Mouse (Mus musculus) right cerebral cortex, adult 18-20 months (tissue): ENCODE data around the gene Skint6.
A peak's percentile ranks its signal among the peaks of the same experiment; 100 is the strongest.
"Not testable (repeated sequence)": the region's sequence is repeated elsewhere in the genome, so short reads cannot be mapped to it uniquely, and the experiment has no call there.

Source experiments
- DNase-seq: peaks from one replicate; pipeline ENCODE4 v3.0.0; 2022; ENCODE audit warnings: mixed read lengths

The Skint6 gene

DNA sequence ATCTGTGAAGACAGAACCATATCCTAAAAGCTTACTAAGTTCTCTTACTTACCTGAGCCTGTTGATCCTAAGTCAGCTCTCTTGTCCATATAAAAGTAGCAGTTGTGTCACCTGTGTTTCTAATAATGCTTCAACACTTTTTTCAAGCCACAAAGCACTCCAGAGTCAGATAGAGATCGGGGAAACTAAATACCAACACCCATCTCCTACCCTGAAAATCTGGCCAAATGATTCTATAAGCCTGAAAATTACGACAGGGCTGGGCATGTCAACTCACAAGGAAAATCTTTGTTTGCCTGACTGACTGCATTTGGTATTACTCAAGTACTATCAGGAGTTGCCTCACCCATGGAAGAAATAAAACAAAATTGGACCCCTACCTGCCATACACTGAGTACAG lies at the start of gene Skint6:
Gene Skint6, minus strand, starts transcription at position 101 of the 400 bp plus-strand sequence.
- no peak for DNase-seq

DNA sequence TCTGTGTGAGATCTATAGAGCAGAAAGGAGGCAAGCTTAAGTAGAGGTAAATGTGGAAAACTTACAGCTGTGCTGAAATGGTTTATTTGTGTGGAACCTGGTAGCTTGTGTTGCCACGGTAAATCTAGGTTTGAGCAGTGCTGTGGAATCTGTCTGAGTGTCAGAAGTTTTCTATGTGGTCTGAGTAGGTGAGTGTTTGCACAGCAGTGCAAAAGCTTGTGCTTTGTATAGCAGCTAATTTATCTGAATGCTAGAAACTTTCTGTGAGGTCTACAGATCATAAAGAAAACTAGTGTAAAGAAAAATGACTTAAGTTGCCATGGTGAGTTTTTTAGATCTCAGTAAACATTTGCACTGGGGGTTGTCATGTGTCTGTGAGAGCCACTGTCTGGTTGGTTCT lies 34.1 kb upstream of the Skint6 start:
- no peak for DNase-seq

GRCm38 (mm10) chr4:113301773-113302473 lies 15.2 kb upstream of the Skint6 start:
- no peak for DNase-seq

DNA sequence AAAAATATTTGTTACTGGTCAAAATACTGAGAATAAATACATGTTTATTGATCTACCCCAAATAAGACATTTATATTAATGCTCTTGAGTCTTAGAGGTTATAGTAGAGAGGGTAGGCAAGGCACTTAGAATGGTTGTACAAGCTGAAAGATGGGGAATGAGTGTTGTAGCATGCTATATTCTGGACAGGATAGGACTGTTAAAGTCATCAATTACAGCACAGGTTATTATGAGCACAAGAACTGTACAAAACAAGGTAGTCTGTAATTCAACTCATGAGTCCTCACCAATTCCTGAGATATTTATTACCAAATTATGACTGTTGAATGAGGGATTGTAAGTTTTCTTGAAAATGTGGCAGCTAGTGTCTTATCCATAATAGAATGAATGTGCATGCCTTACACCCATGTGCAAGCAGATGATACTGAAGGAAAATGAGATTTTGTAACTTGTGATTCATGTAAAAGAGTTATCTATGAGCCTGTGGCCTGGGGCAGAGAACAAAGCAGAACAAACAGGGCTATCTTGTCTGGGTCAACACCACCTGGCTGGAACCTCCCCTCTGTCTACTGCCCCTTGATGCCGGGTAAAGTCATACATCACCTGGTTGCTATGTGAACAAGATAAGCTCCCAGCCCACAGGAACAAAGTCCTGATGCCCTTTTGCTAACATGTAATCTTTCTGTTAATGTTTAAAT lies 23.3 kb downstream of the Skint6 start:
- DNase-seq: no peak

- no peak for DNase-seq
Measured at GRCm38 (mm10) chr4:113245808-113246207, 41.0 kb downstream of the Skint6 start.

DNA sequence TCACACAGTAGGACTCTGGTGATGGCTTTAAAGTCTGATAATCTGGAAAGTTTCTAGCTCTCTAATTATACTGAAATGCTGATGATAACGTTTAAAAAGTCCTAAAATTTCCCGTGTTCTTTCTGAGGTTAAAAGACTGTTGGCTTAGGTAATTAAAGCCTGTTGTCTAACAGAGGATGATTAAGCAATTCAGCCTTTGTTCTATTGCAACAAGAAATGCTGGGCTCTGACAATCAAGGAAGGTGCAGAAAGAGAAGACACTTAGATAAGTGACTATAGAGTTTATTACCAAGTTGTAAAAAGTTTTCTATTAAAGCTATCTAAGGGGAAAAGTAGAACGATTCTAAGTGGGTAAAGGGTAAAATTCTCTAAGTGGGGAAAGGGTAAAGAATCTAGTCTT lies 219.2 kb downstream of the Skint6 start:
- no peak for DNase-seq

DNA sequence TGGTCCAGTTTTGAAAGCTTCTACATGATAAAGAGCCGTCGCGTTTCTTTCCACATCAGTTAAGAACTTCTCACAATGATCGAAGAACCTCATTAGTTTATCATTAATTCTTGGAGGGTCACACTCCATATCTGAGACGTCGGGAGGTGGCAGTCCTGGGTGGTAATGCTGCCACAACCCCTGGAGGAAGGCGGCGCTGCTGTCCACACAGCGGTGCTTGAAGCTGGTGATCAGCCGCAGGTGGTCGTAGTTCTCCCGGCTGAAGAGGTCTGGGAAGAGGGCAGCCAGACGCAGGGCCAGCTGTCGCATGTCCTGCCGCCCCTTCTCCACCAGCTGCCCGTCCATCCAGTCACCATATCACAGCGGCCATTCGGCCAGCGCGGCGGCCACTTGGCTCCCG lies 307.6 kb downstream of the Skint6 start:
- not testable (repeated sequence) for DNase-seq

DNA sequence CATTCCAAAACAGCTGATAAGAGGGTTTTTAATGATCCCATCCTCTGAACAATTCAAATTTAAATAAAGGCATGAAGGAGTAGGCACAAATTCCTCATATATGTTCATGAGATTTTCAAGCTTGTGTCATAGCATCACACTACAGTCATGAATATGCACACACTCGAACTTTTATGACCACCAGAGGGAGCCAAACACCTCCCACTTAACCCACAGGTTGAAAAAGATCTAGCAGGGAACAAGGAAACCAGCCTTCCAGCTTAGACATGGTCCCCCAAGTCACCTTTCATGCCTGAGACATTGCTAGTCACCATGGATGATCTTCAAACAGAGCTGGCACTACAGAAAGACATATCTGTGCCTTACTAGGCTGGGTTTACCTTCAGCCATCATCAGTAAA lies 496.1 kb downstream of the Skint6 start:
- peak; percentile 1 for DNase-seq

- DNase-seq: peak; percentile 0
Measured at GRCm38 (mm10) chr4:112774766-112775165, 512.0 kb downstream of the Skint6 start, which contains the start of gene Skint10. Gene Skint10, minus strand, starts transcription at chr4:112774866.
